Mouse (Mus musculus) brown adipose tissue, adult 24 weeks (tissue): ENCODE results near the gene D17Wsu92e. TPM values are rescaled to one million over a fixed set of nuclear protein-coding genes. Genes with fewer than 3 reads are reported as not detected.

Source experiments
- H3K27ac ChIP-seq: fragments of 200-500 bp; replicated peaks from 2 replicates; pipeline ENCODE4 v1.5.1; 2012; ENCODE audit warnings: low read depth, mild to moderate bottlenecking, low read length
- H3K4me1 ChIP-seq: fragments of 200-500 bp; 2 replicates; pipeline ENCODE4 v1.6.1; 2012; ENCODE audit warnings: low read length, mixed read lengths; ENCODE audit not compliant: control insufficient read depth, insufficient read depth, insufficient read length
- H3K4me3 ChIP-seq: fragments of 200-500 bp; 2 replicates; pipeline ENCODE4 v1.5.1; 2012; ENCODE audit warnings: low read depth, mild to moderate bottlenecking, low read length, moderate library complexity; ENCODE audit not compliant: insufficient read depth
- polyA plus RNA-seq: library from polyadenylated mRNA; stranded (reverse); fragments of >200 nt; gene quantifications from 2 replicates; pipeline ENCODE4 v1.2.4, GENCODE M21; 2012; ENCODE audit not compliant: missing spikeins, insufficient read depth, insufficient read length

D17Wsu92e gene
- polyA plus RNA-seq, 1 experiment: 89.1 TPM

DNA sequence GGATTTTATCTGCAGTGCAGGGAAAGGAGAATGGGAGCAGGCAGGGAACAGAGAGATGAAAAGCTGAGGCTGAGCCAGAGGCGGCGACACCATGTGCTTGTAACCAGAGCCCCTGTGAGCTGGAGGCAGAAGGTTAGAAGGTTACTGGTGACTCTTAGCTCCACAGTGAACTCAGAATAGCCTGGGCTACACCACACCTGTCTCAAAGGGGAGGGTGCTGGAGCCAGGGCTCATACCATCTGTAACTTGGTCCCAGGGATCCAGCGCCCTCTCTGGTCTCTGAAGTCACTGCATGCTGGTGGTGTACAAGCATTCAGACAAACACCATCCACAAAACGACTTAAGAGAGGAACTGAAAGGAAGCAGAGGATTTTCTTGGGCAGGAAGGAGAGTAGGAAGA is 36.9 kb downstream of the D17Wsu92e start:
- H3K4me3 ChIP-seq: no peak overlapping the region
- no peak overlapping the region for H3K27ac ChIP-seq

DNA sequence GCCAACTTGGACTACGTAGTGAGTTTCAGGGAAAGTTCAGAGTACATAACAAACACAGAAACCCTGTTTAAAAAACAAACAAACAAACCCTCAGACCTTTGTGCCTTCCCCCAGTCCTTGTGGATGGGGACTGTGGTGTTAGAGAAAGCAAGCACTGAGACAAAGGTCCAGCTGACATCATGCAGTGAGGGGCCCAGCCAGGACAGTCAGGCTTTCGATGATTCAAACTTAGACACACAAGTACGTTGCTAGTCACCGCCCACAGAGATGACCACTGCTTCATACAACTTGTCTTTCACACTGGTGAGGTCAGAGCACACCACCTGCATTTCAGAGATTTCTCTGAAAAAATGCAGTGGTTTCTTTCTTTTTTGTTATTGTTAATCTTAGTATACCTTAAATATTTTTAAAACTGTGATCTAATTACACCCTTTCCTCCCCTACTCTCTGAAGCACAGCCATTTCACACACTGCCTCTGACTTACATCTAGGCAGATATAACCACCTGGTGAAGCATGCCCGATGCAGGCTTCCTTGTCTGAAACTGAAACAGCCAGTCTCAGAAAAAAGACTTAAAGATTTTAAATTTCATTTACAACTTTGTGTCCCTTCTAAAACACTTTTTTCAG is 39.3 kb downstream of the D17Wsu92e start:
- H3K4me1 ChIP-seq: peaks cover 6% of the 10 kb centered on the region; the same call in 1 of the 2 replicates
- no peak overlapping the region for H3K27ac ChIP-seq
- H3K4me3 ChIP-seq: no peak overlapping the region

More for the DNA sequence above, 36.9 kb downstream of the D17Wsu92e start:
- peaks cover 5% of the 10 kb centered on the region; the same call in 1 of the 2 replicates for H3K4me1 ChIP-seq

DNA sequence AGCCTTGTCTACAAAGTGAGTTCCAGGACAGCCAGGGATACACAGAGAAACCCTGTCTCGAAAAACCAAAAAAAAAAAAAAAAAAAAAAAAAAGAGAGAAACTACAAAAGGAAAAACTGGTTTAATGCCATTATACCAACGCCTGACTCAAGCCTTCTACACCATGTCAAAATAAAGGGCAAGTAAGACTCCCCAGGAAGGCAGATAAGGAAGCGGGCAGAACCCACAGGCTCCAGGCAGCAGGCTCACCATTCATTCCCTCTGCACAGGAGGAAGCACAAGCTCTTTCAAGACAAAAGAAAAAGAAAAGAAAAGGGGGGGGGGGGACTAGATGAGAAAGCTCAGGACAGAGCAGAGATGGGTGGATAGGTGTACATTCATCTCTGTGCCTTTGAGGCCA is 40.7 kb downstream of the D17Wsu92e start:
- Histone ChIP-seq H3K4me3 (no peak overlapping the region), H3K4me1 (peaks cover 6% of the 10 kb centered on the region; the same call in 1 of the 2 replicates), H3K27ac (no peak overlapping the region)

DNA sequence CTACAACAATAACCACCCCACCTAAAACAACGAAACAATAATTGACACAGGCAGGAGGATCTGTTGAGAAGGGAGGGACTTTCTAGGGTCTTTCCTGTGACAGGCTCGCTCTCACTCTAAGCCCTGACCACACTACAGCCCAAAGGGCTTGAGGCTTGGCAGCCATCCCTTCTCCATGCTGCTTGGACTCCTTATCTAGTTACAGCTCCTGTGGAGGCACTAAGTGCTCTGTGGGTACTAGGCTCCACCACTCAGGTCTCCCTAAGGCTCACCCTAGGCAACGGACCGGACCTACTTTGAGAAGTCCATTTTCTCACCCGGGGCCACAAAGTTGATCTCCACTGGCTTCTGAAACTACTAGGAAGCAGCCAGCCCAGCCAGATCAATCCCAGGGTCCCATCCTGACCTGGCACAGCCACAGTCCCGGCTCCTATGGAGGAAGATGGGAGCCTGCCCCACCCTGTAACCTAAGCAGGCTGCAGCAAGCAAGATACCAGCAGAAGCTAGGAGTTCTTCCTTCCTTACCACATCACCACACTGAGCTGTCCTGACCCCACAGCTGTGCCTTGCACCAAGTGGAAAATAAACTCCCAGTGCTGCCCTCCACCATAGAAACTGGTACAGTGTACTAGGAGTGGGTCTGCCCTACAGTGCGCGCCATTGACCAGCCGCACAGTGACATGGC is 41.6 kb downstream of the D17Wsu92e start:
- no peak overlapping the region for H3K4me3 ChIP-seq
- H3K27ac ChIP-seq: no peak overlapping the region
- peaks cover 6% of the 10 kb centered on the region; the same call in 1 of the 2 replicates for H3K4me1 ChIP-seq

DNA sequence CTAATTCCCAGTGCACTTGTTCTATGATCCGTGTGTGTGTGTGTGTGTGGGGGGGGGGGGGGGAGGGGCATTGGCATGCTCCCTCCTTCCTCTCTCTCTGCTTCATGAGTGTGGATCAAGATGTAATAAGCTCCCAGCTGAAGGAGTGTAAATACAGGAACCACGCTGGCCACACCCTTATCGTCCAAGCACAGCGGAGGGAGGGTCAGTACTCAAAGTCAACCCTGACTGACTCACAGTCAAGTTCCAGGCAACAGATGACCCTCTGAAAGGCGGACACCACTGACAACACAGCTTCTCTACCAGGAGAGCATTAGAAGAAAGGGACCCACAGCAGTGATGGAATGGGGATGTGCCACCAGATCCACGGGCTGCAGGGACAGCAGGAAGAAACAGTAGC is 42.6 kb downstream of the D17Wsu92e start:
- Histone ChIP-seq H3K27ac (no peak overlapping the region), H3K4me3 (no peak overlapping the region), H3K4me1 (peaks cover 6% of the 10 kb centered on the region; the same call in 1 of the 2 replicates)

DNA sequence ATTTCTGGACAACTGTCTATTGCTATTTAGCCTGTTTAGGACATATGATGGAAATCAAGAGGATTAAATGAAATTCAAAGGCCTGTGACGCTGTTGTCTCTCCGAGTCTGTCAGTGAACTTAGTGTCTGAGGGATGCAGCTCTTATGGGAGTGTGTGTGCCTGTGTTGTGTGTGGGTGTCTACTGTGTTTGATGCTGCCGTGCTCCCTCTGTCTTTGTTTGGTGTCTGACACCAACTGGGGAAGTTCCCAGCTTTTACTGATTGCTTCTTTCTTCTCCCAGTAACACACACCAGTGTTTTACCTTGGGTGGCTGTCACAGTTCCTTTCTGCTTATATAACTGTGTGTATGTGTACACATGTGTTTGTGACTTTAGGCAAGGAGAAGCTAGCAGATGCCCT is 46.2 kb downstream of the D17Wsu92e start:
- peaks cover 6% of the 10 kb centered on the region; the same call in 1 of the 2 replicates for H3K4me1 ChIP-seq
- H3K4me3 ChIP-seq: no peak overlapping the region
- H3K27ac ChIP-seq: no peak overlapping the region

DNA sequence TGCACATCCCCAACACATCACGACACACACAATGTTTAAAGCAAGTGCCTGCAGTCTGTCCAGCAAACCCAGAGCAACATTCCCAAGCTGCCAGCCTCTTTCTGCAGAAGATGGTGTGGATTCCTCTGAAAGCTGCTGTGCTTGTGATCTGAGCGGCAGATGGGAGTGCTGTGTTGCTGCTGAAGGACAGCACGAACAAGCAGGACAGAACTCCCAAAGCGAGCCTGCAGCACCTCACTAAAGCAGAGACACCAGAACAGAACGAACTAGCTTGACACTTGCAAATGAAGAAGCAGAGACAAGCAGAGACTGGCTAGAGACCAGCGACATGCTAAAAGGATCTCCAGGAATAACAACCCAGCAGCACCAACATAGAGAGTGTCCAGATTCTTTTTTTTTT is 48.8 kb downstream of the D17Wsu92e start:
- H3K27ac ChIP-seq: no peak overlapping the region

DNA sequence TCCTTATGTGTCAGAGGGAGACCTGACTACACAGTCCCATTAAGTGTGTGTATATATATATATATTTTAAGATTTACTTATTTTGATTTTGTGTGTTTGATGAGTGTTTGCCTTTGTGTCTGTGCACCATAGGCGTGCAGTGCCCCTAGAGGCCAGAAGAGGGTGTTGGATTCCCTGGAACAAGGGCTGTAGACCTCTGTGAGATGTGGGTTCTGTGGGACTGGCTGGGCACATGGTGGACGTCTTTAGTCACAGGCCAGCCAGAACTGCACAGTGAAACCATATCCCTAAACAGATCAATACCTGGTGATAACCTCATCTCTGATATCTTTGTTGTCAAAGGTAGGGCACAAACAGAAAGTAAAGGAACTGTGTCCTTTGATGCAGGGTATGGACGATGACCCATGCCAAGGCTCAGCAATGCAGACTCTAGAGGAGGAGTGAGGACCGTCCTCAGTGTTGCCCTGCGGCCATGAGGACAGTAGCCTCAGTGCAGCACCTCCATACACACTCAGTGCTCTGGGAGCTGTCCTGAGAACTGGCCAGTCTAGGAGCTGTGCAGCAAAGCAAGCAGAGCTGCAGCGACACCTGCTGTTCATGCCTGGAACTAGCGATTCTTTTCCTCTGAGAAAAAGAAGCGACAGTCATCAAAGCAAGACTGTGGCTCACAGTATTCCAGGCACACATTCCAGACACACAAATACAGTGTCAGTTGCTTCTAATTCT is 51.5 kb downstream of the D17Wsu92e start:
- no peak overlapping the region for H3K4me3 ChIP-seq
- H3K27ac ChIP-seq: no peak overlapping the region
- no peaks in the 10 kb centered on the region for H3K4me1 ChIP-seq

More for the DNA sequence above, 48.8 kb downstream of the D17Wsu92e start:
- Histone ChIP-seq H3K4me3 (no peak overlapping the region), H3K4me1 (no peaks in the 10 kb centered on the region)

DNA sequence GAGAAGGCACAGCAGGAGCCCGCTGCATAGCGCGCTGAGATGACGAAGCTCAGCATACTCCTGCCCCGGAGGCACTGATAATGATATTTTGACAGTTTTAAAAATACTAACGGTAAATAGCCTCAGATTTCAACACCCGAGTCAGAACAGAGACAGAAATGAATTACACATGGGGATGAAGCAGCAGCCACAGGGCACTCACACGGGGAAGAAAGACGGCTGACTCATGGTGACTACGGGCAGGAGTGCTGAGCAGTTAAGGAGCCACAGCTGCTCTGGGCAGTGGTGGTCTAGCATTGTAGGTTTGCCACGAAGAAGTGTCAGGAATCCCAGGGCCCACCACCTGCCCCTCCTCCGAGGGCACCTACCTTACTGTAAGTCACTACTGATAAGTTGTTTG is 52.9 kb downstream of the D17Wsu92e start:
- Histone ChIP-seq H3K4me3 (no peak overlapping the region), H3K27ac (no peak overlapping the region)

DNA sequence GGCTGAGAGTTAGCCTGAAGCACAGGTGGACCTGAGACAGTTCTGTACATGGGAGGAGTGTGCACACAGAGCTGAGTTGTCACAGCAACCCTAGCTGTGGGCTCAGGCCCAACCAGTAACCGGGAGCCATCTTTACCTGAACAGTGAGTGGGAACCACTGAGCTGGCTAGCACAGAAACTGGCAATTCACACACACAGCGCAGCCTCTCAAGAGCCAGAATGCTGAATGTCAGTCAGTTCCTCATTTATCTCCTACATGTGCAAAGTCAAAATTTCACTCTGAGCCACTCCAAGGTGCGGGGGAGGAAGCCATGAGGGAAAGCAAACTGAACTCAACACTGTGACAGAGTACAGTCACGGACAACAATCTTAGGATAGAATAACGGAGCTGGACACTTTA is 53.3 kb downstream of the D17Wsu92e start:
- no peaks in the 10 kb centered on the region for H3K4me1 ChIP-seq
- no peak overlapping the region for H3K27ac ChIP-seq
- no peak overlapping the region for H3K4me3 ChIP-seq

More for the DNA sequence above, 52.9 kb downstream of the D17Wsu92e start:
- no peaks in the 10 kb centered on the region for H3K4me1 ChIP-seq

DNA sequence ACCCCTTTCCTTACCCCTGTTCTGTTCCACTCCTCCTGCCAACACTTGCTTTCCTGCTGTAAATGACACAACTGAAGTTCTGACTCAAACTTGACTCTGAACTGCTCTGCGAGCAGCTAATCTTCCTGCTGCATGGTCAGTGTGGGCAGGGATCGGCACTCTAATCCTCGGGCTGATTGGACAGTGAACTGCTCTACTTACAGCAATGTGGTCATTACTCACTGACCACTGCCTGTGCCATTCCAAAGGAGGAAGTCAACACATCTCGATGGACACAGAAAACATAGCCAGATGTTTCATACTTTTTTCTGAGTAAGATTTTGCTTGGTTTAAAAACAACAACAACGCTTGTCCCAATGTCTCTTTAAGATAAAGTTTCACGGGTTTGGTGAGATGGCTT is 55.4 kb downstream of the D17Wsu92e start:
- H3K4me1 ChIP-seq: no peaks in the 10 kb centered on the region
- H3K4me3 ChIP-seq: no peak overlapping the region
- H3K27ac ChIP-seq: no peak overlapping the region

DNA sequence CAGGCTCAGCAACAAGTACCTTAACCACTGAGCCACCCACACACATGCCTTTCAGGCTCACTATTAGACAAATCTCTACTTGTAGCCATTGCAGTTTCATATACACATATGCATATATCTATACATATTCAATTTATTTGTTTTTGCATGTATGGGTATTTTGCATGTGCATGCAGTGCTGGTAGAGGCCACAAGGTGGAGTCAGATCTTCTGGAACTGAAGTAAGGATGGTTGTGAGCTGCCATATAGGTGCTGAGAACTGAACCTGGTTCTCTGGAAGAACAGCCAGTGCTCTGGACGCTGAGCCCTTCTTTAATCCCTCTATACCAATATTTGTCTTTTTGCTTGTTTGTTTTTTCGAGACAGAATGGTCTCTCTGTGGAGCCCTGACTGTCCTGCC is 56.0 kb downstream of the D17Wsu92e start:
- H3K27ac ChIP-seq: no peak overlapping the region
- no peaks in the 10 kb centered on the region for H3K4me1 ChIP-seq
- no peak overlapping the region for H3K4me3 ChIP-seq

DNA sequence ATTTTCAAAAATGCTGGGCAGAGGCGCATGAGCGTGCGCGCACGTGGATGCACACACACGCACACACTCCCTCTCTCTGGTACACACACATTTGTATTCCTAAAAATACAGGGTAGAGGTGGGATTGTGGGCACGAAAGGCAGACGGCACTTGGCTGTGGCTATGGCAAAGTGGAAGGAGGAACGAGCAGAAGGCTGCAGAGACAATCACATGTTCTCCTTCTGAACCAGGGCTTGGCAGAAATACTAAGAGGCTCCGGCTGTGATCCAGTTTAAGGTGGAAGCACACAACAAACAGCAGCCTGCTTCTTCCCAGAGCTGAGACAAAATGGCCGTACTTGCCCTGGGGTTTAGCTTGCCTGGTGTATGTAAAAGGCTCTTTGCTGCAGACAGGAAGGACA is 57.6 kb downstream of the D17Wsu92e start:
- Histone ChIP-seq H3K27ac (no peak overlapping the region), H3K4me1 (no peaks in the 10 kb centered on the region), H3K4me3 (no peak overlapping the region)

DNA sequence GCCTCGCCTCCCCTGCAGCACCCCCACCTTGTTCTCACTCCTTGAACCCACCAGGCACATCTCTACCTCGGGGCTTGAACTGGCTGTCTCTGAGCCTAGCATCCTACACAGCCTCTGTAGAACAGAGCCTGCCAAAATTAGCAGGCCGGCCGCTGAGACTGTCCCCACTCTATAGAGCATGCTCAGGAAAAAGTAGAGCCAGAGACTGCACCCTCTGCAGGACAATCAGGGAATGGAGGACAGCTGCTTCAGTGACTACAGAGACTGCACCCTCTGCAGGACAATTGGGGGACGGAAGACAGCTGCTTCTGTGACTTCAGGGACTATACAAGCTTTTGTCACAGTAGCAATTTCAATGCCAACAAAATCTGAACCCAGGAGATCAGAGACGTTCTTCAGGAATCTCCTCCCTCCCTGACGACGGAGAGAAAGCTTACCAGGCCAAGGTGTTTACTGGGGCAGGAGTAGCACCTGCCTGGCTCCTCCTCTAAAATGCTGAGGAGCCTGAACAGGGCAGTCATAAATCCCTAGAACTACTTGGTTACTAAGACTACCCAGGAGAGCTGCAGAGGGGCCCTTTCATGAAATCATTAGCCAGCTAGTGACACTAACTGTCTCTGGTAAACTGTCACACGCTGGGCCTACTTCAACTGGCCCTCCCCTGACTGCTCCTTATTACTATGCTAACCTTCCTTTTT is 58.7 kb downstream of the D17Wsu92e start:
- no peaks in the 10 kb centered on the region for H3K4me1 ChIP-seq
- H3K27ac ChIP-seq: no peak overlapping the region
- H3K4me3 ChIP-seq: no peak overlapping the region

DNA sequence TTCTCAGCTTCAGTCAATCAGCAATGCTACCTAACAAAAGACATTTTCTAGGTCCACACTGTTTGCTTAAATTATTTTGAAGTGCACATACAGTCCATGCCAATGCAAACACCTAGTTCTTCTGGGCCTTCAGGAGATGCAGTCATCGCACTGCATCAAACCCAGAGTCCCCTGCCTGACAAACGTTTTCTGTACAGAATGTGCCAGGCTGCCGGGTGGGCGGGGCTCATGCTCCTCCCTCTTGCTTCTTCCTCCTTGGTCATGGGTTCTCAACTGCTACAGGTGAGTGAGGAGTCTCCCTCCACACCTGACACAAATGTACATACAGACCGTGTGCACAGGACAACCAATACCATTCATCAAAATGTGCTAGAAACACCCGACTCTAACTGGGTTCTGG is 60.3 kb downstream of the D17Wsu92e start:
- no peak overlapping the region for H3K4me3 ChIP-seq
- H3K27ac ChIP-seq: no peak overlapping the region
- no peaks in the 10 kb centered on the region for H3K4me1 ChIP-seq
